Mouse (Mus musculus): ENCODE data around the gene Trim41. TPM values are rescaled to one million over a fixed set of nuclear protein-coding genes. Genes with fewer than 3 reads are reported as not detected.
A peak's percentile ranks its signal among the peaks of the same experiment; 100 is the strongest.

The Trim41 gene
- polyA plus RNA-seq, 1 experiment = 29.6 TPM

DNA sequence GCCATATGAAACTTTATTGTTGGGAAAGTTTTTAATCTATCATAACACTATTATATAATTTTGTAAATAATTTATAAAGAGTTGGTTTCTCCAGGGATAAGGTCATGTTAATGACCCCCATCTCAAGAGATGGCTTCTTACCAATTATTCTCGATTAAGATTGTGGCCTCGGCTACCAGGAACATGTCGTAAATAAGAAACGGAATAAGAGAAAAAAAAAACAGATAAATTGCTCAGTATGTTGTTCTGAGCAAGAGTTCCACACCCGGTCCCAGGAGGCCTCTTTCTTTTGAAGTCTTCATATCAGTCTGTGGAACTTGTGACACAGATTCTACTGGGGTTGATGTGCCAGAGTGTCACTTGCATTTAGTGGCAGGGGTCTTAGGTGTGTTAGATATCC, 24.1 kb upstream of the Trim41 start:
- Histone ChIP-seq H3K4me1 (ENCODE audit: control insufficient read depth, insufficient read depth, low read length) (peaks cover 5% of the 10 kb centered on the region), H3K27ac (ENCODE audit: insufficient read depth, low read length) (no peak overlapping the region), H3K9ac (ENCODE audit: low read depth, poor library complexity, severe bottlenecking) (no peak overlapping the region), H3K4me3 (ENCODE audit: low read depth, low read length) (no peak overlapping the region), H3K36me3 (ENCODE audit: control insufficient read depth, insufficient read depth, low read length, poor library complexity, severe bottlenecking) (no peaks in the 10 kb centered on the region), H3K9me3 (replicated peaks; ENCODE audit: control insufficient read depth, insufficient read depth, low read length, poor library complexity, severe bottlenecking) (no peaks in the 10 kb centered on the region), H3K27me3 (ENCODE audit: control insufficient read depth, insufficient read depth, low read length, poor library complexity, severe bottlenecking) (0 out of 2 replicates have a peak, but pooled peaks cover 3% of the 10 kb centered on the region)
- TF ChIP-seq EP300 (IDR thresholded peaks at IDR 0.05; ENCODE audit: insufficient read depth, low read depth, low read length) (no peak), POLR2A (IDR thresholded peaks at IDR 0.05; ENCODE audit: insufficient read depth, low read length) (no peak), CTCF (IDR thresholded peaks at IDR 0.05; ENCODE audit: low read depth, low read length) (no peak)

- H3K9me3 ChIP-seq (replicated peaks; ENCODE audit: control insufficient read depth, insufficient read depth, low read length, poor library complexity, severe bottlenecking) = no peaks in the 10 kb centered on the region
- TF ChIP-seq EP300 (IDR thresholded peaks at IDR 0.05; ENCODE audit: insufficient read depth, low read depth, low read length) = no peak
- TF ChIP-seq POLR2A (IDR thresholded peaks at IDR 0.05; ENCODE audit: insufficient read depth, low read length) = no peak
- no peak for TF ChIP-seq CTCF (IDR thresholded peaks at IDR 0.05; ENCODE audit: low read depth, low read length)
- H3K36me3 ChIP-seq (ENCODE audit: control insufficient read depth, insufficient read depth, low read length, poor library complexity, severe bottlenecking) = no peaks in the 10 kb centered on the region
- H3K27me3 ChIP-seq (ENCODE audit: control insufficient read depth, insufficient read depth, low read length, poor library complexity, severe bottlenecking) = 0 out of 2 replicates have a peak, but pooled peaks cover 3% of the 10 kb centered on the region
- H3K4me3 ChIP-seq (ENCODE audit: low read depth, low read length) = no peak overlapping the region
- H3K4me1 ChIP-seq (ENCODE audit: control insufficient read depth, insufficient read depth, low read length) = peaks cover 5% of the 10 kb centered on the region
- H3K9ac ChIP-seq (ENCODE audit: low read depth, poor library complexity, severe bottlenecking) = no peak overlapping the region
- H3K27ac ChIP-seq (ENCODE audit: insufficient read depth, low read length) = no peak overlapping the region
Observed at GRCm38 (mm10) chr11:48840805-48841204, 23.7 kb upstream of the Trim41 start.

- Histone ChIP-seq H3K4me1 (ENCODE audit: control insufficient read depth, insufficient read depth, low read length) (peaks cover 2% of the 10 kb centered on the region), H3K9me3 (replicated peaks; ENCODE audit: control insufficient read depth, insufficient read depth, low read length, poor library complexity, severe bottlenecking) (no peaks in the 10 kb centered on the region), H3K36me3 (ENCODE audit: control insufficient read depth, insufficient read depth, low read length, poor library complexity, severe bottlenecking) (no peaks in the 10 kb centered on the region), H3K9ac (ENCODE audit: low read depth, poor library complexity, severe bottlenecking) (0 out of 2 replicates have a peak overlapping the region, but pooled peaks have one; percentile 72), H3K27ac (ENCODE audit: insufficient read depth, low read length) (no peak overlapping the region), H3K4me3 (ENCODE audit: low read depth, low read length) (no peak overlapping the region), H3K27me3 (ENCODE audit: control insufficient read depth, insufficient read depth, low read length, poor library complexity, severe bottlenecking) (0 out of 2 replicates have a peak, but pooled peaks cover 3% of the 10 kb centered on the region)
- TF ChIP-seq CTCF (IDR thresholded peaks at IDR 0.05; ENCODE audit: low read depth, low read length) (no peak), POLR2A (IDR thresholded peaks at IDR 0.05; ENCODE audit: insufficient read depth, low read length) (no peak), EP300 (IDR thresholded peaks at IDR 0.05; ENCODE audit: insufficient read depth, low read depth, low read length) (no peak)
Observed at GRCm38 (mm10) chr11:48838879-48839680, 21.9 kb upstream of the Trim41 start.

- no peak overlapping the region for H3K27ac ChIP-seq (ENCODE audit: insufficient read depth, low read length)
Observed at GRCm38 (mm10) chr11:48838181-48838797, 21.1 kb upstream of the Trim41 start.

GRCm38 (mm10) chr11:48837310-48838180, 20.4 kb upstream of the Trim41 start:
- H3K4me3 ChIP-seq (ENCODE audit: low read depth, low read length) = peak overlapping the region; percentile 77
- H3K27ac ChIP-seq (ENCODE audit: insufficient read depth, low read length) = no peak overlapping the region
- no peak for TF ChIP-seq EP300 (IDR thresholded peaks at IDR 0.05; ENCODE audit: insufficient read depth, low read depth, low read length)
- TF ChIP-seq CTCF (IDR thresholded peaks at IDR 0.05; ENCODE audit: low read depth, low read length) = no peak
- no peak for TF ChIP-seq POLR2A (IDR thresholded peaks at IDR 0.05; ENCODE audit: insufficient read depth, low read length)
- H3K4me1 ChIP-seq (ENCODE audit: control insufficient read depth, insufficient read depth, low read length) = peaks cover 2% of the 10 kb centered on the region
- H3K27me3 ChIP-seq (ENCODE audit: control insufficient read depth, insufficient read depth, low read length, poor library complexity, severe bottlenecking) = 0 out of 2 replicates have a peak, but pooled peaks cover 3% of the 10 kb centered on the region
- H3K9me3 ChIP-seq (replicated peaks; ENCODE audit: control insufficient read depth, insufficient read depth, low read length, poor library complexity, severe bottlenecking) = no peaks in the 10 kb centered on the region
- H3K9ac ChIP-seq (ENCODE audit: low read depth, poor library complexity, severe bottlenecking) = peak overlapping the region; percentile 72
- H3K36me3 ChIP-seq (ENCODE audit: control insufficient read depth, insufficient read depth, low read length, poor library complexity, severe bottlenecking) = no peaks in the 10 kb centered on the region

More at GRCm38 (mm10) chr11:48838181-48838797, 21.1 kb upstream of the Trim41 start:
- H3K36me3 ChIP-seq (ENCODE audit: control insufficient read depth, insufficient read depth, low read length, poor library complexity, severe bottlenecking) = no peaks in the 10 kb centered on the region
- H3K4me1 ChIP-seq (ENCODE audit: control insufficient read depth, insufficient read depth, low read length) = peaks cover 2% of the 10 kb centered on the region
- no peaks in the 10 kb centered on the region for H3K9me3 ChIP-seq (replicated peaks; ENCODE audit: control insufficient read depth, insufficient read depth, low read length, poor library complexity, severe bottlenecking)
- H3K9ac ChIP-seq (ENCODE audit: low read depth, poor library complexity, severe bottlenecking) = peak overlapping the region; percentile 72
- TF ChIP-seq POLR2A (IDR thresholded peaks at IDR 0.05; ENCODE audit: insufficient read depth, low read length) (no peak), EP300 (IDR thresholded peaks at IDR 0.05; ENCODE audit: insufficient read depth, low read depth, low read length) (no peak), CTCF (IDR thresholded peaks at IDR 0.05; ENCODE audit: low read depth, low read length) (no peak)
- peak overlapping the region; percentile 77 for H3K4me3 ChIP-seq (ENCODE audit: low read depth, low read length)
- H3K27me3 ChIP-seq (ENCODE audit: control insufficient read depth, insufficient read depth, low read length, poor library complexity, severe bottlenecking) = 0 out of 2 replicates have a peak, but pooled peaks cover 3% of the 10 kb centered on the region

Data from ES-Bruce4 (cell line).